Mouse (Mus musculus) cortical plate, adult 2 months (tissue): ENCODE data around the gene Etl4. TPM values are rescaled to one million over a fixed set of nuclear protein-coding genes. Genes with fewer than 3 reads are reported as not detected.

Experiments used
- H3K27ac ChIP-seq: fragments of 200-500 bp; 2 replicates; pipeline ENCODE4 v1.5.1; 2012; ENCODE audit warnings: low read length, control low read depth, inconsistent platforms; ENCODE audit not compliant: insufficient read depth
- H3K4me1 ChIP-seq: fragments of 200-500 bp; 2 replicates; pipeline ENCODE4 v1.6.1; 2011; ENCODE audit warnings: low read length; ENCODE audit not compliant: control insufficient read depth, insufficient read depth
- H3K4me3 ChIP-seq: fragments of 200-500 bp; 2 replicates; pipeline ENCODE4 v1.5.1; 2011; ENCODE audit warnings: mild to moderate bottlenecking, low read length, control low read depth; ENCODE audit not compliant: insufficient read depth
- CTCF ChIP-seq: fragments of 200-500 bp; IDR thresholded peaks from 2 replicates; pipeline ENCODE4 v1.5.1; 2011; ENCODE audit warnings: mild to moderate bottlenecking, control low read depth, low read length; ENCODE audit not compliant: insufficient read depth; ENCODE audit errors: extremely low read depth
- POLR2A ChIP-seq: fragments of 200-500 bp; IDR thresholded peaks from 2 replicates; pipeline ENCODE4 v1.6.1; 2011; ENCODE audit warnings: mild to moderate bottlenecking, low read length, control low read depth; ENCODE audit not compliant: insufficient read depth; ENCODE audit errors: extremely low read depth
- polyA plus RNA-seq: library from polyadenylated mRNA; depleted of rRNA; stranded (reverse); fragments of >200 nt; gene quantifications from 2 replicates; pipeline ENCODE4 v1.2.3, GENCODE M21; 2012

The Etl4 gene
- polyA plus RNA-seq, 1 experiment: 90.7 TPM

GRCm38 (mm10) chr2:20208683-20209194 is 299.2 kb downstream of the Etl4 start:
- no peak overlapping the region for H3K4me3 ChIP-seq
- no peak for TF ChIP-seq POLR2A
- H3K27ac ChIP-seq: no peak overlapping the region
- no peaks in the 10 kb centered on the region for H3K4me1 ChIP-seq

GRCm38 (mm10) chr2:20209359-20209758 is 299.8 kb downstream of the Etl4 start:
- TF ChIP-seq CTCF (no peak), POLR2A (no peak)
- H3K4me3 ChIP-seq: no peak overlapping the region
- H3K27ac ChIP-seq: no peak overlapping the region
- H3K4me1 ChIP-seq: no peaks in the 10 kb centered on the region

- no peaks in the 10 kb centered on the region; the same call in 1 of the 2 replicates for H3K4me1 ChIP-seq
- no peak overlapping the region for H3K27ac ChIP-seq
- TF ChIP-seq CTCF (no peak), POLR2A (no peak)
Measured at GRCm38 (mm10) chr2:20216275-20216674, 306.7 kb downstream of the Etl4 start.

GRCm38 (mm10) chr2:20216686-20217437 is 307.3 kb downstream of the Etl4 start:
- TF ChIP-seq POLR2A: no peak
- no peak for TF ChIP-seq CTCF
- H3K4me3 ChIP-seq: no peak overlapping the region
- no peaks in the 10 kb centered on the region; the same call in 1 of the 2 replicates for H3K4me1 ChIP-seq
- peak overlapping the region; percentile 46; the same call in 1 of the 2 replicates for H3K27ac ChIP-seq

More at GRCm38 (mm10) chr2:20216275-20216674, 306.7 kb downstream of the Etl4 start:
- H3K4me3 ChIP-seq: no peak overlapping the region

- no peak overlapping the region for H3K27ac ChIP-seq
- no peaks in the 10 kb centered on the region for H3K4me1 ChIP-seq
- no peak overlapping the region for H3K4me3 ChIP-seq
- TF ChIP-seq CTCF (no peak), POLR2A (no peak)
Measured at GRCm38 (mm10) chr2:20231371-20231770, 321.8 kb downstream of the Etl4 start.

GRCm38 (mm10) chr2:20248043-20248664 is 338.6 kb downstream of the Etl4 start:
- Histone ChIP-seq H3K27ac (0 out of 2 replicates have a peak overlapping the region, but pooled peaks have one; percentile 51), H3K4me3 (no peak overlapping the region), H3K4me1 (peaks cover 3% of the 10 kb centered on the region; the same call in 1 of the 2 replicates)
- TF ChIP-seq CTCF (no peak), POLR2A (no peak)

- Histone ChIP-seq H3K27ac (no peak overlapping the region), H3K4me3 (no peak overlapping the region), H3K4me1 (peaks cover 3% of the 10 kb centered on the region; the same call in 1 of the 2 replicates)
- TF ChIP-seq POLR2A: no peak
- TF ChIP-seq CTCF: no peak
Measured at GRCm38 (mm10) chr2:20249403-20249802, 339.8 kb downstream of the Etl4 start.

GRCm38 (mm10) chr2:20276124-20276523 is 366.5 kb downstream of the Etl4 start:
- Histone ChIP-seq H3K4me1 (no peaks in the 10 kb centered on the region), H3K4me3 (no peak overlapping the region), H3K27ac (no peak overlapping the region)
- TF ChIP-seq POLR2A: no peak
- TF ChIP-seq CTCF: peak; percentile 35; the same call in 1 of the 2 replicates

GRCm38 (mm10) chr2:20281903-20282302 is 372.3 kb downstream of the Etl4 start:
- H3K4me1 ChIP-seq: peaks cover 3% of the 10 kb centered on the region
- TF ChIP-seq CTCF (no peak), POLR2A (no peak)
- peak overlapping the region; percentile 21; the same call in 1 of the 2 replicates for H3K27ac ChIP-seq
- no peak overlapping the region for H3K4me3 ChIP-seq
